Mouse (Mus musculus) liver, postnatal 0 days (tissue): ENCODE measurements around the gene Btbd8.

Experiments
- CTCF ChIP-seq: sonication (generic); IDR thresholded peaks from 2 replicates; pipeline ENCODE4 v1.5.1; 2016; ENCODE audit warnings: antibody characterized with exemption, low read depth
- EP300 ChIP-seq: IDR thresholded peaks from 2 replicates; pipeline ENCODE4 v1.6.1; 2016; ENCODE audit warnings: antibody characterized with exemption, low read depth, mild to moderate bottlenecking

DNA sequence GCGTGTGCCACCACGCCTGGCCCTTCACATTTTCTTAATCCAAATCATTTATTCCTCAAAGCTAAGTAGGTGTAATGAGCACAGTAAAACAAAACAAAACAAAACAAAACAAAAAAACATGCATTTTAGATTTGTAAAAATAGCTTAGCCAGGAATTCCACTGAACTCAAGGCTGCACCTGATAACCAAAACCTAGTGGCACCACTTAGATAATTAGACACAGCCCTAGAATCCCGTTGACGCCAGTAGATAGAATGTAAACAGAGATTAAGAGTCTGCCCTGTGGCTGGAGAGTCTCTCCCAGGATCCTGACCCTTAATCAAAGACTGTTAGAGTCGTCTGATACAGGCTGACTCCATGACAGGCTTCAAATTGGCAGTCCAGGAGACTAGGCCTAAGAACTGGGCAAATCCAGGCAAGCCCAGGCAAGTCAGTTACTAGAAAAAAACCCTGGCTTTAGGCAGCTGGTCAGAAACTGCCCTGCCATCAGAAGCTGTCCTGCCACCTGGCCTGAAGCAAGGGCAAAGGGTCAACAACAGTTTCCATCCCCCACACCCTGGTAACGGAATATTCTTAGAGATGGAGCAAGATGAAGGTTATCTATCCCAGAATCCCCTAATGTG, 1.1 kb upstream of the Btbd8 start:
- TF ChIP-seq EP300 (0 out of 2 replicates have a peak, but pooled peaks have one; percentile 12), CTCF (no peak)
